Mouse (Mus musculus) C2C12 (cell line): ENCODE measurements around the gene Kctd2. TPM values are rescaled to one million over a fixed set of nuclear protein-coding genes. Genes with fewer than 3 reads are reported as not detected.
"Not testable (repeated sequence)": the region's sequence is repeated elsewhere in the genome, so short reads cannot be mapped to it uniquely, and the experiment has no call there.

Source experiments
- H3K27me3 ChIP-seq: one replicate; pipeline ENCODE4 v1.6.1; 2011; ENCODE audit not compliant: control insufficient read depth, insufficient read depth, insufficient read length
- H3K36me3 ChIP-seq: one replicate; pipeline ENCODE4 v1.6.1; 2011; ENCODE audit not compliant: control insufficient read depth, insufficient read depth
- H3K4me3 ChIP-seq: one replicate; pipeline ENCODE4 v1.5.1; 2011; ENCODE audit warnings: mild to moderate bottlenecking, control low read depth; ENCODE audit not compliant: poor library complexity, insufficient read depth, severe bottlenecking
- H3K79me2 ChIP-seq: one replicate; pipeline ENCODE4 v1.6.1; 2011; ENCODE audit not compliant: control insufficient read depth, insufficient read depth
- H3K79me3 ChIP-seq: one replicate; pipeline ENCODE4 v1.6.1; 2011; ENCODE audit warnings: low read depth, control low read depth
- H3ac ChIP-seq: one replicate; pipeline ENCODE3; 2011; ENCODE audit warnings: low read depth; ENCODE audit not compliant: control insufficient read depth, insufficient read length
- CEBPB ChIP-seq: IDR thresholded peaks from one replicate; pipeline ENCODE4 v1.6.1; 2011; ENCODE audit warnings: low read depth, mild to moderate bottlenecking, control low read depth, moderate library complexity
- CTCF ChIP-seq: IDR thresholded peaks from one replicate; pipeline ENCODE4 v1.5.1; 2011; ENCODE audit not compliant: control insufficient read depth, insufficient read depth, insufficient read length
- FOSL1 ChIP-seq: IDR thresholded peaks from one replicate; pipeline ENCODE4 v1.8.0; 2011; ENCODE audit warnings: mild to moderate bottlenecking, low read length; ENCODE audit not compliant: poor library complexity, insufficient read depth, severe bottlenecking
- MAX ChIP-seq: IDR thresholded peaks from one replicate; pipeline ENCODE4 v1.6.1; 2011; ENCODE audit warnings: mild to moderate bottlenecking, control low read depth
- MYOD1 ChIP-seq: IDR thresholded peaks from one replicate; pipeline ENCODE4 v1.6.1; 2011; ENCODE audit warnings: low read depth; ENCODE audit not compliant: control insufficient read depth, insufficient read length
- MYOG ChIP-seq: IDR thresholded peaks from one replicate; pipeline ENCODE4 v1.6.1; 2011; ENCODE audit not compliant: control insufficient read depth, insufficient read length; ENCODE audit errors: extremely low read depth
- USF1 ChIP-seq: IDR thresholded peaks from one replicate; pipeline ENCODE4 v1.6.1; 2011; ENCODE audit warnings: low read depth, mild to moderate bottlenecking, control low read depth, moderate library complexity
- polyA plus RNA-seq: library from polyadenylated mRNA; unstranded; fragments of >200 nt; fragmentation: generic; extraction: Trizol; gene quantifications from one replicate; pipeline ENCODE4 v1.2.1, GENCODE M21; 2012; ENCODE audit warnings: missing spikeins

Kctd2 gene
- polyA plus RNA-seq, 1 experiment: 26.7 TPM

DNA sequence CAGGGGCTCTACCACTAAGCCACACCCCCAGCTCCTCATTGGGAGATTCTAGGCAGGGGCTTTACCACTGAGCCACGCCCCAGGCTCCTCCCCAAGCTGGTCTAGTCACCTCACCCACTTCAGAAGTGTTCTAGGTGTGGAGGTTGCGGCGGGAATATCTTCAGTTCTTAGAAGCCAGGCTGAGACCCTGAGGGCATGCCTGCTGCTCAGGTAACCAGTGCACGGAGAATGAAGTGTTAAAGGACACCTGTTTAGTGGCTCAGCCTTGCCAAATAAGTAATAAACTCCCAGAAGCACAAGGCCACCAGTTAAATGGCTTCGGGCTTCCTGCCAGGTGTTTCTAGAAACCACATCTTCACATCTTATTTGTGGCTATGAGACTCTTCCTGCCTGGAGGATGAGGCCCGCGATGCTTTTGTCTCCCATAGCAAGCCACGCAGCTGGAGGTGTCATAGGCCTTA, 31.9 kb downstream of the Kctd2 start:
- Histone ChIP-seq H3ac (no peak overlapping the region), H3K36me3 (no peaks in the 10 kb centered on the region), H3K79me2 (no peaks in the 10 kb centered on the region), H3K79me3 (no peaks in the 10 kb centered on the region), H3K4me3 (no peak overlapping the region), H3K27me3 (peaks cover 38% of the 10 kb centered on the region)
- TF ChIP-seq MYOD1 (no peak), CEBPB (no peak)

DNA sequence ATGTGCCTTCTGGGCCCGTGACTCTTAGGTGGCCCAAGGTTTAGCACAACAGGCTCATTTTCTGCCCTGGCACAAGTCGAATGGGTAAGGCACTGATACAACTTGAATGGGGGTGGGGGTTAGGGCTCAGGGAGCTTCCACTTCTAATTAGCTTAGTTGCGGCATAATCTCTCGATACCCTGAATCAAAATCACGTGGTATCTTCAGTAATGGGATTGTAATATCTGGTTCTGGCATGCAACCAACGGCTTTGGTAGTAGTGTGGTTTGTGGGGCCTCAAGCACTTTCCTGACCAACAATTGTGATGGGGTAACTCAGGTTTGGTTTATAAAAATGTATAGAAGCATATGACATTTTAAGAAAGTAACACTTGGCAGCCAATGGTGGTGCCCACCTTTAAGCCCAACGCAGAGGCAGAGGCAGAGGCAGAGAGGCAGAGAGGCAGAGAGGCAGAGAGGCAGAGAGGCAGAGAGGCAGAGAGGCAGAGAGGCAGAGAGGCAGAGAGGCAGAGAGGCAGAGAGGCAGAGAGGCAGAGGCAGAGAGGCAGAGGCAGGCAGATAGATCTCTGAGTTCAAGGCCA, 32.4 kb downstream of the Kctd2 start:
- no peak overlapping the region for H3K4me3 ChIP-seq
- H3K27me3 ChIP-seq: peaks cover 38% of the 10 kb centered on the region
- no peaks in the 10 kb centered on the region for H3K79me3 ChIP-seq
- TF ChIP-seq USF1 (no peak), CTCF (no peak)
- H3ac ChIP-seq: no peak overlapping the region
- H3K79me2 ChIP-seq: no peaks in the 10 kb centered on the region
- no peaks in the 10 kb centered on the region for H3K36me3 ChIP-seq

DNA sequence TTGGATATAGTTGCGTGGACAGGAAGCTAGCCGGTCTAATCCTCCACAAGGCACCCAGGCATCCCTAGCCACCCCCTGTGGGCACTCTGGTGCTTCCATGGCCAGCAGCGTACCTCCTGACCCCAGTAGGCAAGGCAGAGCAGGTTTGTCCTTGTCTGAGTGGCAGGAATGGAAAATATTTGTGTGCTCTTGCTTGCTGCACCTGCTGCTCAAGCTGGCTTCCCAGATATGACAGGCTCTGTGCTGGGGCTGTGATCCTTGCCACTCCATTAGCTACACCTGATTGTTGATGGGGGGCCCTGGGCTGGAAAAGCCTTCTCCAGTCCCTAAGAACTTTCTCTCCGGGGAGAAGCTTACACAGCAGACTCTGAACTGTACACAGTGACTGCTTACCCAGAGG, 33.4 kb downstream of the Kctd2 start:
- H3K36me3 ChIP-seq: no peaks in the 10 kb centered on the region
- TF ChIP-seq MAX: no peak
- TF ChIP-seq MYOD1: no peak
- no peak for TF ChIP-seq FOSL1
- TF ChIP-seq USF1: no peak
- no peak for TF ChIP-seq CTCF
- no peak for TF ChIP-seq MYOG
- no peak for TF ChIP-seq CEBPB
- H3K79me3 ChIP-seq: no peaks in the 10 kb centered on the region
- peaks cover 31% of the 10 kb centered on the region for H3K27me3 ChIP-seq
- H3K79me2 ChIP-seq: no peaks in the 10 kb centered on the region
- H3K4me3 ChIP-seq: no peak overlapping the region
- no peak overlapping the region for H3ac ChIP-seq

DNA sequence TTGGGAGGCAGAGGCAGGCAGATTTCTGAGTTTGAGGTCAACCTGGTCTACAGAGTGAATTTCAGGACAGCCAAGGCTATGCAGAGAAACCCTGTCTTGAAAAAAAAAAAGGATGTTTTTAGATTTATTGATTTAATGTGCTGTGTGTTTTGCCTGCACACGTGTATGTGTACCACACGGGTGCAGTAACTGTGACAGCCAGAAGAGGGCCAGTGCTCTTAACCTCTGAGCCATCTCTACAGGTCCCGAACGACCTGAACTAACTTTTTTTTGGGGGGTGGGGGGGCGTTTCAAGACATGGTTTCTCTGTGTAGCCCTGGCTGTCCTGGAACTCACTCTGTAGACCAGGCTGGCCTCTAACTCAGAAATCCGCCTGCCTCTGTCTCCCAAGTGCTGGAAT, 34.9 kb downstream of the Kctd2 start:
- H3K36me3 ChIP-seq, H3K4me3 ChIP-seq, H3ac ChIP-seq, H3K79me2 ChIP-seq, H3K79me3 ChIP-seq: not testable (repeated sequence)
- peaks cover 23% of the 10 kb centered on the region for H3K27me3 ChIP-seq

DNA sequence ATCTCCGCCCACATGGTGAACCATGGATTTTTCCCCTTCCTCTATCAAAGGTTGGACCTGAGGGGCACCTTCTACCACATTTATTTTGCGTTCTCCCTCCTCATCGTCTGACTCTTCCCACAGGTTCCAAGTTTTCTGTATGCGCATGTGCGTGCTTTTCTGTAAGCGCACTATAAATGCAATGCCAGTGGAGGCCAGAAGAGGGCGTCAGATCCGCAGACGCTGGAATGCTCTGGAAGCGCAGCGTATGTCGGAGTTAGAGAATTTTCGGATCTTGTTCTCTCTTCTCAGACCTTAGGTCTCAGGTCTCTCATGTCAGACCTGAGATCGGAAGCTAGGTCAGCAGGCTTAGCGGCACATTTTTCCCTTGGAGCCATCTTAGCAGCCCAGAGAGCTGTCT, 35.7 kb downstream of the Kctd2 start:
- TF ChIP-seq MYOD1 (no peak), MYOG (no peak), FOSL1 (no peak), CEBPB (no peak), USF1 (no peak), CTCF (no peak), MAX (no peak)

DNA sequence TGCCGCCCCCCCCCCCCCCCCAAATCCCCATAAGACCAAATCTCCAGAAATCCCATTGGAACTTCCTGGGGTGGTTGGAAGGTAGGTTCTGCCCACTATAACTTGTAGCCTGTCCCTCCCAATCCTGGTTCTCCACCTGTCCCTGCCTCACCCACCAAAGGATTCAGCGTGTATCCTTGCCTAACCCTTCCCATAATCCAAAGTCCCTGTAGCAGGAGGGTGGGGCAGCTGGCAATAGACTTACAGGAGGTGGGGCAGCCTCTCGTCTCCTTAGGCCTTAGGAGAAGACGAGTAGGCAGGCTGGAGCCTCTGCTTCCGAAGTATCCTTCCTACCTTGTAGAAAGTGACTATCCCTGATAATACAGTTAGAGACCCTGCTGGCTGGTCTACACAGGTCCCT, 36.3 kb downstream of the Kctd2 start:
- no peaks in the 10 kb centered on the region for H3K79me2 ChIP-seq
- H3K36me3 ChIP-seq: no peaks in the 10 kb centered on the region
- H3K4me3 ChIP-seq: no peak overlapping the region
- peaks cover 14% of the 10 kb centered on the region for H3K27me3 ChIP-seq
- H3K79me3 ChIP-seq: no peaks in the 10 kb centered on the region
- H3ac ChIP-seq: no peak overlapping the region
- TF ChIP-seq USF1 (no peak), FOSL1 (no peak), CTCF (no peak), MAX (no peak), MYOG (no peak), MYOD1 (no peak), CEBPB (no peak)

More for the DNA sequence above, 35.7 kb downstream of the Kctd2 start:
- Histone ChIP-seq H3ac (no peak overlapping the region), H3K27me3 (peaks cover 18% of the 10 kb centered on the region), H3K79me3 (no peaks in the 10 kb centered on the region), H3K79me2 (no peaks in the 10 kb centered on the region), H3K36me3 (no peaks in the 10 kb centered on the region), H3K4me3 (no peak overlapping the region)
